Mouse (Mus musculus): ENCODE results near the gene Pycard.

- TF ChIP-seq USF1 (IDR thresholded peaks at IDR 0.05; ENCODE audit: low read depth, low read length), result no peak
- TF ChIP-seq NELFE (IDR thresholded peaks at IDR 0.05; ENCODE audit: low read depth, low read length), result no peak
- TF ChIP-seq CTCF (conservative IDR thresholded peaks at IDR 0.05 in 1 of 2, IDR thresholded peaks at IDR 0.05 in 1 of 2; ENCODE audit: low read depth in 2 of 2, low read length in 2 of 2), result peak; percentile 44 to 64
- TF ChIP-seq EP300 (IDR thresholded peaks at IDR 0.05; ENCODE audit: low read length), result no peak
- no peak for TF ChIP-seq RCOR1 (conservative IDR thresholded peaks at IDR 0.05; ENCODE audit: low read depth, low read length)
- TF ChIP-seq POLR2A (IDR thresholded peaks at IDR 0.05; ENCODE audit: low read depth, low read length), result no peak
- no peak for TF ChIP-seq ELF1 (IDR thresholded peaks at IDR 0.05; ENCODE audit: low read depth, low read length)
- TF ChIP-seq SIN3A (IDR thresholded peaks at IDR 0.05; ENCODE audit: low read length), result no peak
- no peak for TF ChIP-seq ZC3H11A (IDR thresholded peaks at IDR 0.05; ENCODE audit: low read depth, low read length)
- no peak for TF ChIP-seq UBTF (IDR thresholded peaks at IDR 0.05; ENCODE audit: low read depth, low read length)
These were observed 29.3 kb upstream of the Pycard start for GRCm38 (mm10) chr7:128022974-128023373.

Measured in CH12.LX (cell line).